Mouse (Mus musculus) spleen, adult 12 weeks (tissue): ENCODE results near the gene Pdhx.

Experiments used
- DNase-seq: peaks from one replicate; pipeline ENCODE4 v3.0.0; 2022; ENCODE audit warnings: low spot score

The Pdhx gene

DNA sequence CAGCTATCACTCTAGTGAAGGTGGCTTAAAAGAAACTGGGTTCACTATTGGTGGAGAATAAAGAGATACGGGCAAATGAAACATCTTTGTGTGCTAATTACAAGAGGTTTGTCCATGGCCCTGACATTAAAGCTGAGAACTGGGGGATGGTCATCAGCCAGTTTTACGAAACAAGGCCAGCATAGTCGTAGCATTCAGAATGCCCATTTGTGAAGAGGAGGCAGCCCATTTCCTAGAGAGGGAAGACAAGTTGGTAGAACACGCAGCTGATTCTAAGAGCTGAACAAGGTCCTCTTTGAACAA lies 85.7 kb downstream of the Pdhx start:
- no peak for DNase-seq

DNA sequence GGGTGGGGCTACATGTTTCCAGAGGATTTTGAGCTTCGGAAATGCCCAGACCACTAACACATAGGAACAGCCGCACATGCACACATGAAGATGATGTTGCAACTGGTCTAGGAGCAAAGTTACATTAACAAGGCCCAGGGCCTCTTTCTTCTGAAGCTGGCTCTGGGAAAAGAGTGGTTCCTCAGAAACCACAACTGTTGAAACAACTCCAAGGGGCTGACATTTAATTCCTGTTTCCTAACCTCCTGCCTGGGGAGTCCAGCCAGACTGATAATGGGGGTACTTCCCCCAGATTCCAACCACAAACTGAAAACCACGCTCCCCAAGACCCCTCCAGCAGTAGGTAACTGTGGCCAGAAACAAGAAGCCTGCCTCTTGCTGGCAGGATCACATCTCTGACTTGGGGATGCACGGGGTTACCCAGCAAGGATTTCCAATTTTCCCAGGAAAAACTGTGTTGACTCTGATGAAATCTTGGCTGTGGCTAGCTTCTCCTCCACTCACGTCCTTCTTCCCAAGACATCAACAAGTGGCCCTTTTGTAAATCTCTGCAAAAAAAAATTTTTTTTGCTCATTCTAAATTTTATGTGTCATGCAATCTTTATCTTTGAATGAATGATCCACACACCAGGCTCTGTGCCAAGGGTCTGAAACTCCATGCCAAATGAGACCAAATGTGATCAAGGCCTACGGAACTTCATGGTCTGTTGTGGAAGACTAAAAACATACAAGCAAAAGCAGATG lies 86.2 kb downstream of the Pdhx start:
- no peak for DNase-seq

DNA sequence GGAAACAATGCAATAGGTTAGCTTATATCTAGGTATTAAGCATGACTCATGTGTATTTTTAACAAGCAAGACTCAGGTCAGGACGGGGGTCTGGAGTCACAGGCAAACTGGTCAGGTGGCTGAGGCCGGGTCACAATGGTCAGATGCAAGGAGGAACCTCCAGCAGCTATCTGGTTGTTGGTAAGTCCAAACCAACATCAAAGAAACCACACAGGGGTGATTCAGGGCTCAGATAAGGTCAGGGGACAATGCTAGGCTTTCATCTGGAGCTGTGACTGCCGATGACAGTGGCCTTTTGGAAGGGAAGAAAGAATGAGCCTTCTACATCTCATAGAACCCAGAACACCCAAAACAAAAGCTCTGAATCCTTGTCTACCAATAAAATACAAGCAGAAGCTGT lies 86.9 kb downstream of the Pdhx start:
- no peak for DNase-seq

DNA sequence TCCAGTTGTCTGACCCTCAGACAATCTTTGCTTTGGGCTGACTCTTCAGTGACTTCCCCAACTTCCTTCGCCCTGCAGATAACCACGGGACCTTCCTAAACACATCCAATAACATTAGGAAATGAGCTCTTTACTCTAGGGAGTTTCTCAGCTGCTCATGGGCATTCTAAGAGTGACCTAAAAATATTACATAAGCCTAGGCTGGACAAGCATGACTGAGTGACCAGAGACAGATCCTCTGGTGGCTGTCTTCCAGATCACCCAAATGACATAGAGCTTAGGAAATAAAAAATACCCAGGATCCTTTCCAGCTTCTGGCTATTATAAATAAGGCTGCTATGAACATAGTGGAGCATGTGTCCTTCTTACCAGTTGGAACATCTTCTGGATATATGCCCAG lies 90.5 kb downstream of the Pdhx start:
- DNase-seq, result no peak

DNA sequence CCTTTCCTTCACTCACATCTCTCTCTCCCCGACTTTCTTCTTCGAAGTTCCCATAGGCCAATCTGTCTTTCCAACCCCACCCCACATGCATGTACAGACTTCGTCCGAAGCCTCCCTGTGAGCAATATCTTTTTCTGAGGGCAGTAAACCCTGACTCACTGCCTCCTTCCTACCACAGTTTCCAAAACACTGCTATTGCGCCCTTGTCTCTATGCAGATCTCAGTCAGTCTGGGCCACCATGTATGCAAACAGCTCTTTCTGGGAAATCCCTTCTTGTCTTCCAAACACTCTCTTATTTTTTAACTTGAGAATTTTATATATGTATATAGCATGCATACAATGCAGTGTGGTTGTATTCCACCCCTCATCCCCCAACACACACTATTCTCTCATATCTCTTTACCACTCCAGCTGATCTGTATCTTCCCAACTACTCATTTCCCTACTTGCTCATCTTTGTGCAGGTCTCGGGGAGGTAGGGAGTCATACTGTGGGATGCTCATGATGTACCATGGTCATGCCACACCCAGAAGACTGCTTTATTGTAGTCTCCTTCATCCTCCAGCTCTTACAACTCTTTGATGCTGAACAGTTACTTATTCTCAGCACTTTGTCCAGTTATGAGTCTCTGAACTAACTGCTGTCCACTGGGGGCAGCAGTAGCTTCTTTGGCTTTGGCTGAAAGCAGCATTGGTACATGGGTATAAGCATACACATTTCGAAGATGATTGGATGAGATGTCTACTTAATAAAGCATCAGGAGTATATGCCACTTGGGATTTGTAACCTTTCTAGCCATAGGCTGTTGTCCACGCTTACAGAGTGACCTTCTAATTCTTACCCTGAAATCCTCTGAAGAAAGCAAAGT lies 91.6 kb downstream of the Pdhx start:
- DNase-seq, result no peak

DNA sequence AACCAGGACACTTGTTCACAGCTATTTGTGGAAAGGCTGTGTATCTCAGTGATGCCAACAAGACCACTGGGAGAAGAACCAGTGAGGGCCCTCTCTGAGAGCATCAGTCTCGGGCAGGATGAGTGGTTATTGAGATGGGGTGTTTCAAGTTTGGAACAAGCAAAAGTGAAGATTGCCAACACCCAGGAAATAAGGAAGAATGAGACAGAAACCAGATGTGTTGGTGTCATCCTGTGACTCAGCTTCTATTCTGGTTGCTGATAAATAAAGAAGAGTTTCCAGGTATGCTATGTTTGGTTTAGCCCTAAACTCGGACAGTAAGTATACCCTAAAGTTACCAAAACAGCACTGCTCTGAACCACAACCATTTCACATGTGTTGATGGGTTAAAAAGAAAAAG lies 92.4 kb downstream of the Pdhx start:
- DNase-seq, result no peak

DNA sequence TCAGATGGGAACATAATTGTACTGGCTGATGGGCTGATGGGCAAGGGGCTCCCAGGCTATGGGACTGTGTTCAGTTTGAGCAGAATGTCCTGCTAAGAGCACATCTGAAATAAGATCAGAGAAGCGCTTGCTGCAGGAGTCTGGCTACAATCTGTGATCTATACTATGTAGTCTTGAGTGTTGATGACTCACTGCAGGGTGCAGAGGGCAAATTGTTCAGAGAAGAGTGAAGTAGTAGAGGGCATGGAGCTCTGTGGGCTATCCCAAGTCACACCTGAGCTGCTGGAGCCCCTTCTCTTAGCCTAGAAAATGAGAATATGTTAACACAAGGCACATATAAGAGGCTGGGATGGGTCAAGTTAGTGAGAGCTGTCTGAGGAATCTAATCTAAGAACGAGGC lies 93.8 kb downstream of the Pdhx start:
- no peak for DNase-seq

DNA sequence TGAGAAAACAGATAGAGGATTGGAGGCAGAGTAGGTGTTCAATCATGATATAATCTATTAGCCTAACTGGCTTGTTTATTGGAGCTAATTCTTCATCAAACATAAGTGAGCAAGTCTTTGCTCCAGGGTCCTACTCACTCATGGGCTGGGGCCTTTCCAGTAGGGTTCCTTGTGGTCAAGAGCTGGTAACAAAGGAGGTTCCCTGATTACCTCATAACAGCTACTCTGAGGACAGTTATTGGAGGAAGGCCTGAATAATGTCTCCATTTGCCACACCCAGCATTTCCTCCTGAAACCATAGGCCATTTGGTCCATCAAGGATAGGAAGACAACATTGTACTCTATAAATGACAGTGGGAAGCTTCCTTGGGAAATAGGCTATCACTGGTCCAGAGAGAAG lies 94.2 kb downstream of the Pdhx start:
- no peak for DNase-seq

DNA sequence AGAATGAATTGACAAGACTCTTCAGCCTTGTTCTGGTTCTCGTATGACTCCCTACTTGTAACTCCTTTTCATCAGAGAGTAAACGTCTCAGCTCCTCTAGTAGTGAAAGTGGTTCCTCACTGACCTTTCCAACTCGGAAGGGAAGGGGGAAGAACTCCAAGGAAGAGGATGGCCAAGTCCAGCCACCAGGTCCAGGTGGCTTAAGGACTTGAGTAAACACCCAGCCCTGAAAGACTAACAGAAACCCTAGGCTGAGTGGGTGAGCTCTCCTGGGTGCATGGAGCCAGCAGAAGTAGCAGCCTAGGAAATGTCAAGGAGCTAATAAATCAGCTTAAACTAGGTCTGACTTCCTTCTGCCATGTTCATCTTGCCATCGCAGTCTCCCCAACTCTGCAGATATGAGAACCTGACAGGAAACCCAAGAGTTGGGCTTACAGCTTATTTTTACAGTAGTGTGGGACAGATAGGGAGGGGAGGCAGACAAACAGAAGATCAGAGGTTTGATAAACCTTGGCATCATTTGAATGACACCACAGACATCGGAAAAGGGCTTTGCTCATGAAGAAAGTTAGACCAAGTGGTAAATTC lies 97.9 kb downstream of the Pdhx start:
- DNase-seq, result no peak

DNA sequence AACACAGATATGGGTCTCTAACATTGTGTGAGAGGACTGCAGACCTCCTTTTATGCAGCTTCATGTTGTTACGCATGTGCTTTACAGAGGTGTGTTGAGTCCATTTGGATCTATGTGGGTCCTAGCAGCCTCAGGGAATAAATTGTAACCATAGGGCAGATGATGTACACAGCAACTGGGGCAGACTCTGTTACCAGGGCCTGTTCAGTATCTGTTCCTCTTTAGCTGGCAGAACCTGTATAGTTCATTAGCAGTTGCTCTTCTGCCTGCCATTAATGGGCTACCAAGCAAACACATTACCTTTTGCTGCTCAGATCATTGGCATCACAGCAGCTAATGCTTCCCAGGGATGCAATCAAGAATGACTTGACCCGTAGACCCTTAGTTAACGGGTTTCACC lies 100.2 kb downstream of the Pdhx start:
- no peak for DNase-seq

DNA sequence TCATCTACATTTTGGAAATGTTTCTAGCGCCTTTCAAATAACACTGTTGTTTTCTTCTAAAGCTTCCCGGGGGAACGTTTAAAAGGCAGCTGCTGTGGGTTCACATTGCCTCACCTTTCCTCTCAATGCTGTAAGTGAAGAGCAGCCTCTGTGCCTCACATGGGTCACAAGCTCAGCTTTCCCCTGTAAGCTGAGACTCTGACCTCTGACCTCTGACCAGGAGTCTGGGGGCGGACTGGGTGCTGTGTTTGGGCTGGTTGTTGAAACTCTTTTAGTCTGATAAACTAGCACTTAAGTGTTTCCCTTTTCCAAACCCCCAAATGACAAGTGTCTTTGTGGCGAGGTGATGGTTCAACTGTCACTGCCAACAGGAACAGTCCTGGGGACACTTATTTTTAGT lies 100.7 kb downstream of the Pdhx start:
- DNase-seq, result no peak

DNA sequence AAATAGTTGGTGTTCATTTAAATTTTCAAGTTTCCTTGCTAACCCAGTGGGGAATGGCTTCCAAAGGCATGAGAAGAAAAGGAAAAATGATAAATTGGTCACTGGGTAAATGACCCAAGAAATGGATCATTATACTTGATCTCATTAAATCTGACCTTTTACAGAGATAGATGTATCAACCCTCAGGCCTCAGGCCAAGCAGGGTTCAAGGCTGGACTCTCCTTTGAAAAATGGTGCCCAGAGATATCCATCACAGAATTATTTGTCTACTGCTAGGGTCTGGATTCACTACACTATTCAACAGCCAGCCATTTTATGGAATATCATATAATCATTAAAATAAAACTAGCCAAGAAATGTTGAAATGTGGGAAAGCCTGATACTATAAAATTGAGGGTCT lies 101.4 kb downstream of the Pdhx start:
- no peak for DNase-seq
